Mouse (Mus musculus): Measurements from ENCODE around the gene Fam174b.

Fam174b gene

DNA sequence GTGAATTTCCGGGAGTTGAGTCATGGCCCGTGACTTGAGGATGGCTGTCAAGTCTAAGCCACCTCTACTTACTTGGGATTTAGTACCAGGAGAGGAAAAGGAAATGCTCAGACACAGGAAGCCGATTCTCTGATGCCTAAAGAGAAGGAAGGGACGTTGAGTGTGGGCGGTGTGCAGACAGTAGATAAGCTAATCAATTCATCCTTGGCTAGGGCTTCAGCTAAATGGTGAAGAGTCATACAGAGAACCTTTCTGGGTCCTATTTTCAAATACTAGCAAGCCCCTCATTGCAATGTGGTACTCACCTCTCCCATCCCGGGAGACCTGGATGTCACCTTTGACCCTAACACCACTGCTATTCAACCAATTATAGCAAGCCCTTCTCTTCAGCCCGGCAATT lies 71.3 kb downstream of the Fam174b start:
- in situ Hi-C loops (cut with MboI; ENCODE audit: unreplicated experiment in 2 of 2) = no loop called here

DNA sequence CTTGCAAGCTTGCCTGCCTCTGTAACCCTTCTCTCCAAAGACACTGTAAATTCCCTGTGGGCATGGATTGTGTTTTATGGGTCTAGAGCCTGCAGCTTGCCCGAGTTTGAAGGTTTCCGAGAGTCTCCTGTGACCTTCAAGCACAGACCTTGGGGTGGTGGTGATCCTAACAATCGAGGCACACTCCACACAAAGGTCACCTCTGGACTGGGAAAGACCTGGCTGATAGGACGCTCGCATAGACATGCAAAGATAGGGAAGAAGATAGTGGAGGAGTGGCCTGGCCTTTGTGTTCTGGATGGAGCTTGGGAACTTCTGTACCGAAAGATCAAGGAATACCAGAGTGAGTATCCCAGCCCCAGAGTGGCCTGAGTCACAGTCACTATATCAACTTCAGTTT lies 72.1 kb downstream of the Fam174b start:
- in situ Hi-C loops (cut with MboI; ENCODE audit: unreplicated experiment in 2 of 2) = no loop called here

DNA sequence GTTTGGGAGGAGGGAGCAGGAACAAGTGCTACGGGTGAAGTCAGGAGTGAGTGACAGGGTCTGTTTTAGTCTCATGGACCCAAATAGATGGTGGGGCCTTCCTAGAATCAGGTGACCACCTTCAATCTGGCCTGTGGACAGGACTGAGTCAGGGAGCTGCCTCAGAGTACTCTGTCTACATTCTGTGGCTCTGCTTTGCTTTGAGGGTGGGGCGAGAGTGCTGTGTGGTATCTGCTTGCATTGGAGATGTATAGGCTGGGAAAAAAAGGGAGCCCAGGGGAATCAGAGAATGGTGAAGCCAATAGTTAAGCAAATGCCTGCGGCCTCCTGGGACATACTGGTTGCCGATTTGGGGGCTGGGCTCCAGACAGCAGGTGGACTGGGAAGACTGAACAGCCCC lies 73.8 kb downstream of the Fam174b start:
- in situ Hi-C loops (cut with MboI; ENCODE audit: unreplicated experiment in 2 of 2) = no loop called here

DNA sequence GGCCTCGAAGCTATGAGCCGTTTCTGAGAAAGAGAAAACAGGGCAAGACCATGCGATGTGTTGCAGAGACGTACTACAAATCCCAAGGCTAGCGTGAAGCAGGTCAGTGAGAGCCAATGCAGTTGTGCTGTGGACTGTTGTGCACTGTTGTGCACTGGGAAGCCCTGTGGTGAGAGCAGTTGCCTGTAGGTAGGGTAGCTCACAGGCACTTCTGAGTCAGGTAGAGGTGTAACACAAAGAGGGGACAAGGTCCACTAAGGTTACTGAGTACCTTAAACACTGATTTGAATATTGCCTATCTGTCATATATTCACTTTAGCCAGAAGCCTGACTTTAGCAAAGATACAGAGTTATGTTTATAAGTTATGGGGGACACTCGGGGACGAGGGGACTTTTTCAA lies 74.4 kb downstream of the Fam174b start:
- in situ Hi-C loops (cut with MboI; ENCODE audit: unreplicated experiment in 2 of 2) = no loop called here

DNA sequence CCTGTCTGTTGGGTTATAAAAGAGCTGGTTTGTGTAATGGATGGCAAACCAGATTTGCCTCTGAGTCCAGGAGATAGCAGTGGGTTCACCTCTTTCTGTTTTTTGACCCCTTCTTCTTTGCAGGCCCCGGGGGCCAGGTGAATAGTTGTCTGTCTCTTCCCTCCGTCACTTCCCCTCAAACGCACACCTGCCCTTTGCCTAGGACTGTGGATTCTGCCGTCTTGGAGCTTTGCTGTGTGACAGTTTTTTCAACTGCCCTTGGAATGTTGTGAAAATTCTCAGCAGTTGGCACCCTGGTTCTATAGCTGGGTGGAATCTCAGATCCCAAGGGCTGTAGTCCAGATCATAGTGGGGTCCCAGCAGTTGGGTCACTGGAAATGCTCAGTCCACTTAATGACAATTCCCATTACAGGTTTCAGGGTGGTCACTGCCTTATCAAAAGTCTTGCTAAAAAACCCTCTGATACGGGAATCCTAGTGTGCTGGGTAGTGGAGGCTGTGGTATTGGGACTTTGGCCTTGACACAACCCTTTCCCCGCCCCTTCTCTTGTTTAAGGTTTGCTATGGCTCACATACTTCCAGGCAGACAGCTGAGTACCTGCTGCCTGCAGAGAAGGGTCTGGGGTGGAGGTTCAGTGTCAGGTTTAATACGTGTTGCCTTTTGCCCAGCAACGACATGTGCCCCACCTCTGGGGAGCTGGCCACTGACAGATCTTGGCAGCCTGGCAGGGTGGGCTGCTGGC lies 76.3 kb downstream of the Fam174b start:
- in situ Hi-C loops (cut with MboI; ENCODE audit: unreplicated experiment in 2 of 2) = no loop called here

DNA sequence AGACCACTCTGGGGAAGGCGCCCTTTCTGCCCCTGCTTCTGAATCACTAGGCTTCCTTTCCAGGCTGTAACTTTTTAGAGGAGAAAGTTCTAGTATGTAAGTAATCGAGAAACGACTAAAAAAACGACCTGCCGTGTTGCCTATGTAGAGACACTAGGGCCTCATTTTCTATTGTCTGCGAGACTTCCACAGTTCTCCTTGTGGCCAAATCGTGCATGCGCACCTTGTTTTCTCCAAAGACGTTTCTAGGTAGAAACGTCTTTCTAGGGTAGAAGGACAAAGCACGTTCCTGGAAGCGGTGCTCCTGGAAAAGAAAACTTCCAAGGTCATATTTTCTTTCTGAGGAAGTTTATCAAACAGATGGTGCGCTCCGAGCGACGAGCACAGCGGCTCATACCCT lies 79.3 kb downstream of the Fam174b start:
- in situ Hi-C loops (cut with MboI; ENCODE audit: unreplicated experiment in 2 of 2) = no loop called here
